Mouse (Mus musculus): ENCODE measurements around the gene Jpt2. TPM values are rescaled to one million over a fixed set of nuclear protein-coding genes. Genes with fewer than 3 reads are reported as not detected.

The Jpt2 gene
- total RNA-seq, 2 experiments from 2014 or later: 5.9 to 6.4 TPM

GRCm38 (mm10) chr17:24913984-24914383 lies 46.5 kb downstream of the Jpt2 start:
- no peak for DNase-seq (ENCODE audit: low spot score in 2 of 2)

DNA sequence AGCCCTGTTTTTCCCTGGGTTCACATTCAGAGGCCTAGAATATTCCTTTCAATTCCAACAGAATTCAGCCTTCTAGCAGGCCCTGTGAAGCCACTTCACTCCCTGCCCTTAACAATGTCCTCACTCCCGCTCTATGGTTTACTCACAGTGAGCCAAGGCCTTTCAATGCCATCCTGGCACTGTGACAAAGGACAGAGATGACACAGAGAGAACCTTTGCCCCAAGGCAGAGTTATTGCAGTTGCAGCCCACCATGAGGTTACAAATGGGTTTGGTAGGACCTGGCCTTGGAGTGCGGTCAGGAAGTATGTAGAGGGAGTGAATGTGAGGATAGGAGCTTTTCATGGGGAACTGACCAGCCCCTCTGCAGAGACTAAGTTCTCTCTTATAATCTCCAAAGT lies 52.9 kb downstream of the Jpt2 start:
- no peak for DNase-seq (ENCODE audit: low spot score in 2 of 2)

- DNase-seq (ENCODE audit: low spot score in 2 of 2): no peak
Observed at GRCm38 (mm10) chr17:24903767-24904166, 56.7 kb downstream of the Jpt2 start.

DNA sequence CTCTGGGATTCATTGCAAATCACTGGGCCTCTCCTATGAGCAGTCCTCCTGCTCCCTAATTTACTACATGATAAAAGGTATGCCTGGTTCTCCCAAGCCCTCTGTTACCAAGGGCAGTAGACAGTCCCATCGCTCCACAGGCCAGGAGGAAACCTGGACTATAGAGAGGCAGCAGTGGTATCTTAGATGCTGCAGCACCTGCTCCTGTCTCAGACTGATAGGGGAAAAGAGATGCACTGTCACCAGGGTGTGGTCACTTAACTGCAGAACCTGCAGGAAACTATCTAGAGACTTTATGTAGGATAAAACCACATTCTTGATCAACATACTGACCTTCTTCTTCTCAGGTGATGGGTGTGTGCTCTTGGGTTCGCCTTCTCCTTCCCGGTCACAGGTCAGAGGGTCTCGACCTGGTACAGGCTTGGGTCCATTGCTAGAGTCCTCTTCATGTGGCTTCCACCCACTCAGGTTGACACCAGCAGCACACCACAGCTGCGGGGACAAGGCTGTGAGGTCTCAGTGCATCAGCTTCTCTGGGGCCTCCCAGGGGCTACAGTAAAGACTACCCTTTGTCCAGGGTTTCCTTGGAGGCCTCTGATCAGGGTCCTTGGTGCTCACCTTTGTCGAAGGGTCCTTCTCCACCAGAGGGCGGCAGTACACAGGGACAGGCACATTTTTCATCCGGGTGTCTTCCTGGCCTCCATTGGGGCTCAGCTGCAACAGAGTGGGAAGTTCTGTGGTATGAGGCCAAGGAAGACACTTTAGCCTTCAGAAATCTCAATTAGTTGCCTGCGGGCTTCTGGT lies 57.6 kb downstream of the Jpt2 start:
- DNase-seq (ENCODE audit: low spot score in 2 of 2): no peak

DNA sequence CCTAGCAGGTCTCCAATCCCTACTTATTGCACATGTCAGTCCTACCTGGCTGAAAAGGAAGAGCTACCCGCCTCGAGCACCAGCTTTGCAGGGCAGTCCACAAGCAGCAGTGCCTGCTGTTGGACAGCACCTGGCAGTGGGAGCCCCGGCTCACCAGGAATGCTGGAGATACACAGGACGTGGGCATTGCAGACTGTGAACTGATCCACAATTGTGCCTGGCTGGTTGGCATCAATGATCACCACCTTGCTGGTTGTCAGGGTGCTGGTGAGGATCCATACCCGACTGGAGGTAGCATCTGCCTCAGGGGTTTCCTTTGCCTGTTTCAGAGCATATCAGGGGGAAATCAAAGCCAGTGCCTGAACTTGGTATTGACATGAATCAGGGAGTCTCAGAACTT lies 58.4 kb downstream of the Jpt2 start:
- DNase-seq (ENCODE audit: low spot score in 2 of 2): no peak

DNA sequence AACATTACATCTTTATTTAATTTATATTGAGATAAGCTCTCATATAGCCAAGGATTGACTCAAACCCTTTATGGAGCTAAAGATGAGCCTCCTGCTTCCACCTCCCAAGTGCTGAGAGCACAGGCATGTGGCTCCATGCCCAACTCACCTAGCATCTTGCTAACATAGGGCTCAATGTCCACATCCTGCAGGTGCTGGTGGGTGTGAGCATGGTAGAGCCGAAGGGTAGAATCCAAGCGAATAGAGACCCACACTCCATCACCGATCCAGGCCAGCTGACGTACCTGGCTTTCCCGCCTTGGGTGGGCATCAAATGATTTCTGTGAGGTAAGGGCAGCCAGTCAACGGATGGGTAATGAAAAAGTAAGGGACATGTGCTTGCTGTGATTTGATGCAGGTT lies 60.5 kb downstream of the Jpt2 start:
- no peak for DNase-seq (ENCODE audit: low spot score in 2 of 2)

DNA sequence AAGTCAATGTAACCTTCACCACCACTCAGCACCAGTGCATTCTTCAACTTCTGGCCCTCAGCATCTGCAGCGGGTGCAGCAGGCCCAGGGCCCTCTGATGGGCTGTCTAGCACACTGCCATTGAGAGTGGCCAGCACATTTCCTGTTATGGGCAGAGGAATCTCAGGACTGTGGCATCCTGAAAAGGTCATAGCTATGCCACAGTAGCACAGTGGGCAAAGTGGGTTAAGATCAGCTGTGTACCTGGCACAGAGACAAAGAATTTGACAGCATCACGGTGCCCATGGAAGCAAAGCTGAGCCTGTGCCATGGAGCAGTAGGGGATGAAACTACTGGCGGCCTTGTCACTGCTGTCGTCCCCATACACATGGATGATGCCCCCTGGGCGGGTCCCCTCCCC lies 61.3 kb downstream of the Jpt2 start:
- DNase-seq (ENCODE audit: low spot score in 2 of 2): no peak

DNA sequence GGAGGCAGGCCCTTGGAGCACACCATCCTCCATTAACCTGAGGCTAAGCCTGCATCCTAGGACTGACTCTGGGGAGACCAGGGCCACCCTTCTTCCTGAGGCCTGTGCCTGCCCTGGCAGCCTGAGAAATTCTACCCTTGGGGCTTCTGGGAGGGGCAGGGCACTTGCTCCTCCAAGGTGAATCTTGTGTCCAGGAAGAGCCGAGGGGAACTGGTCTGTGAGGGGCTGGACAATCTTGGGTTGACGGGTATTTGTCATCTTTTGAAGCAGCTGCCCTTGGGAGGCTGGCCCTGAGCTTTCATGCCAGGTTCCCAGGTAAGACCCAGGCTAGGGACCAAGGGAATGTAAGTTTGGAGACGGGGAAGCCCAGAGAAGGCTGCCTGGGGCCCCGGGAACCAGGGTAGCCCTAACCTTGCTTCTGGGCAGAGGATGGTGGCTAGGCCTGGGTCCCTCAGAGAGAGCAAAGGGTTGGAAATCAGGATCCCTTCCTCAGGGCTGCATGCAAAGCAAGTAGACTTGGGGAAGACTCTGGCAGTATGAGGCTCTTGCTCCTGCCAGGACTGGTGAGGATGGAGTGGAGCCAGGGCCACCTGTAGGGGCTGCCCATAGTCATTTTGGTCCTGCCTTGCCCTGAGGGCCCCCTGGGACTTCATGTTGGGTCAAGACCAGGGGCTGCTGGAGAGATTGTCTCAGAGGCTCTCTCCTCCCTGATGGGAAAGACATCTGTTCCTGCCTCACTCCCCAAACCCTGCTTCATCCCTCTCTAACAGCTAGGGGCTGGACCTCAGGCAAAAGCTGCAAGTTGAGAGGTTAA lies 62.2 kb downstream of the Jpt2 start:
- no peak for DNase-seq (ENCODE audit: low spot score in 2 of 2)

- no peak for DNase-seq (ENCODE audit: low spot score in 2 of 2)
Observed at GRCm38 (mm10) chr17:24897600-24897999, 62.9 kb downstream of the Jpt2 start.

- DNase-seq (ENCODE audit: low spot score in 2 of 2): no peak
Observed at GRCm38 (mm10) chr17:24896993-24897269, 63.6 kb downstream of the Jpt2 start.

DNA sequence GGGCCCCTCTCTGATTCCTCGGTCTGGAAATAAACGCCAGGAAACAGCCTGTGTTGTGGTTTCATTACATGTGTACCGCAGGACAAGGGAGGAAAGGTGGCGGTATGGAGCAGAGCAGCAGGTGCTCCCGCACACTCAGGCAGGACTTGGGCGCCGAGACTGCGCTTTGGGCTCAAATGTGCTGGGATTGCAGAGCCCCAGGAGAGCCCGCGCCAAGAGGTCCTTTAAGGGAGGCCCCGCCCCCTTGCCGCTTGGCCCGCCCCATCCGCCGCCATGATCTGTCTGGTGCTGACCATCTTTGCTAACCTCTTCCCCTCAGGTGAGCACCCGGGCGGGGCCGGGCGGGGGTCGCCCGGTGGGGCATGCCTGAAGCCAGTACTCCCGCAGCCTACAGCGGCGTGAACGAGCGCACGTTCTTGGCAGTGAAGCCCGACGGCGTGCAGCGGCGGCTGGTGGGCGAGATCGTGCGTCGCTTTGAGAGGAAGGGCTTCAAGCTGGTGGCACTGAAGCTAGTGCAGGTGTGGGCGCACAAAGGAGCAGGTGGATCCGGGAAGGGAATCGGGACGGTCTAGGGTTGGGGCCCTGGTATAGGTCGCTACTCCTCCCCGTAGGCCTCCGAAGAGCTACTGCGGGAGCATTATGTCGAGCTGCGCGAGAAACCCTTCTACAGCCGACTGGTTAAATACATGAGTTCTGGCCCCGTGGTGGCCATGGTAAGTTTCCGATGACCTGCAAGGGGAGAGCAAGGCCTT lies 64.1 kb downstream of the Jpt2 start, which contains the start of gene Nme3:
Gene Nme3, plus strand, starts transcription at position 260 of the 752 bp plus-strand sequence.
- DNase-seq (ENCODE audit: low spot score in 2 of 2): peak in 1 of 2 experiments; percentile 80

DNA sequence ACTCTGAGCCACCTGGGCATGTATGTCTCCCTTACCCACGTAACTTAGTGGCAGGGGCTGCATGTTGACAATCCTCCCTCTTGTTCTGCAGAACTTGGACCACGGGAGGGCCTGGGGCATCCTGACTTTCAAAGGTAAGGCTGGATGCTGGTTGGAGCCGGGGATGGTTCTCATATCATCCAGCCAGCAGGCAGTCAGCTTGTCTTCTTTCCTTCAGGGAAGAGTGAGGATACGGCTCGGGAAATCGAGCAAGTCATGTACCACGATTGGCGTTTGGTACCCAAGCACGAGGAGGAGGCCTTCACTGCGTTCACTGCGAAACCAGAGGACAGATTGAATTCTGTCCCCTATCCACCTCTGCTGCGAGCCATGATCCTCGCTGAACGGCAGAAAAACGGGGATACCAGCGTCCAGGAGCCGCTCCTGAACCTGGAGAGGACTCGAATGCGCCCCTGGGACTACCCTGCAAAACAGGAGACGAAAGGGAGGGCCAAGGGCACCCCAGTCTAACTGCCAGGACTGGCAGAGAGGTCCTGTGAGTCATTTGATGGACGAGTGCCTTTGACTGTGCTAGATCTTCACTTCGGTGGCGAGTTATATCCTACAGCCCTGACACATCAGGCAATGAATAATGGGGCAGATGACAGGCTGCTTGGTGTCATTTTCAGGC lies 64.8 kb downstream of the Jpt2 start:
- DNase-seq (ENCODE audit: low spot score in 2 of 2): no peak

DNA sequence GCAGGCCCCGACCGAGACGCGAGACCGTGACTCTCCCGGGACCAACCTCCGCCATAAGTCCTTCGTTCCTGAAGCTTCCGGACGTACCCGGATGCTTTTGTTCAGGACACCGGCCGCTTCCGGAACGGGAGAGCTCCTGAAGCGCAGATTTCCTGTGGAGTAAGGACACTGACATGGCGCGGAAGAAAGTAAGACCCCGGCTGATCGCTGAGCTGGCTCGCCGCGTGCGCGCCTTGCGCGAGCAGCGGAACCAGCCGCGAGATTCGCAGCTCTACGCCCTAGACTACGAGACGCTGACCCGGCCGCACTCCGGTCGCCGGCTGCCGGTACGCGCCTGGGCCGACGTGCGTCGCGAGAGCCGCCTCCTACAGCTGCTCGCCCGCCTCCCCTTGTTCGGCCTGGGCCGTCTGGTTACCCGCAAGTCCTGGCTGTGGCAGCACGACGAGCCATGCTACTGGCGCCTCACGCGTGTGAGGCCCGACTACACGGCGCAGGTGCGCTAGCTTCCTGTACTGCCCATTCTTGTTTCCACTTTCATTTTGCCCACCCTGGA lies 65.4 kb downstream of the Jpt2 start, which contains the start of the genes Eme2 and Mrps34:
Gene Eme2, minus strand, starts transcription at position 93 of the 553 bp plus-strand sequence.
Gene Mrps34, plus strand, starts transcription at position 122 of the 553 bp plus-strand sequence.
- peak; percentile 86 to 90 for DNase-seq (ENCODE audit: low spot score in 2 of 2)

DNA sequence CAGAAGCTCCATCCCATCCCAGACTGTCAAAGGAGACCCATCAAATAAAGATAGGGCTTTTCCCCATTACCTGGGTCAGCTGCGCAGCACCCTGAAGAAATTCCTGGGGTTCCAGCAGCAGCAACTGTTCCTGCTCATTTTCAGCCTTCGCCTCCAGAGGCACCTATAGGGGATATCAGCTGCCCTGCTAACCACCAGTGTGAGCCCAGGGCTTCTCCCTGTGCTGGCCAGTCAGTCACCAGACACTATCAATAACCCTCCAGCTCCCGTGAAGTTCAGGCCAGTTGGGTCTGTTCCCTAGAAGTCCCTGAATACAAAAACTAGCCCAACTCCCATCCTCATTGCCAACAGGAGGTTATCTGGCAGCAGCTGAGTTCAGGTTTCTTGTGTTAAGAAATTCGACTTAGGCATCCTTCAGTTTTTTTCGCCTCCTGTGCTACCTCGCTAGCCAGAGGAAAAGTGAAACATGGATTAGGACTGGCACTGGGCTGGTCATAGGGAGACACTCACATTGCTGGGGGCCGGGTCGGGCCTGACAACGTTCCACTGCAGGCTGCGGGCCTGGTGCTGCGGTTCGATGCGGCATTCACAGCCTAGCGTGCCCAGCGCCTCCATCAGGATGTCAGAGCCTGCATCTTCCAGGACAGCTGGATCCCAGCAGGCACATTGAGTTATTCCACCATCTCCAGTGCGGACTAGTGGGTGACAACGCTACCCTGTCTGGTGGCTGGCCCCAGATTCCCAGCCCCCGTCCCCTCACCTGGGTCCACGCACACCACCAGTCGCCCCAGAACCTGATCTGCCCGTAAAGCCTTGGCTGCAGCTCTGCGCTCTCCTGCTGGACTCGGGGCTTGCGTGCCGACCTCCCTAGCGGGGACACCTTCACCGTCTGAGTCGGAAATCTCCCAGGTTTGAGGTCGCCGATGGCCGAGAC lies 66.2 kb downstream of the Jpt2 start:
- no peak for DNase-seq (ENCODE audit: low spot score in 2 of 2)

DNA sequence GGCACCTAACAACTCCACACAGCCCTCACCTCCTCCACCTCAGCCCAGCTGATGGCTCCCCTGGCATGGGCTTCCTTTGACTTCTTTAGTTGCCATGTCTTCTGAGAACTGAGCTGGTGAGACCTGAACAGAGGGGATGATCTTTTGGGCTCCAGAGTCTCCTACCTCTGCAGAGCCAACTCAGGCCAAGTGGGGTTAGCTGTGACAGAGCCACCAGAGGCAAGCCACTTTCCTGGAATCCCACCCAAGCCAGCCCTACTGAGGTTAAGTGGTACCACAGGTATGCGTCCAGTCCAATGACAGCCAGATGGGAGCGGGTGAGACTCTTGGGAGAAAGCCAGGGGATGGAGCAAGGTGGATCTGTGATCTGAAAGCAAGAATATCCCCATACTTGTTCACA lies 67.2 kb downstream of the Jpt2 start:
- no peak for DNase-seq (ENCODE audit: low spot score in 2 of 2)

GRCm38 (mm10) chr17:24892785-24893184 lies 67.7 kb downstream of the Jpt2 start:
- no peak for DNase-seq (ENCODE audit: low spot score in 2 of 2)

GRCm38 (mm10) chr17:24891321-24891720 lies 69.2 kb downstream of the Jpt2 start:
- DNase-seq (ENCODE audit: low spot score in 2 of 2): no peak

- DNase-seq (ENCODE audit: low spot score in 2 of 2): no peak
Observed at GRCm38 (mm10) chr17:24890151-24891092, 70.1 kb downstream of the Jpt2 start.

DNA sequence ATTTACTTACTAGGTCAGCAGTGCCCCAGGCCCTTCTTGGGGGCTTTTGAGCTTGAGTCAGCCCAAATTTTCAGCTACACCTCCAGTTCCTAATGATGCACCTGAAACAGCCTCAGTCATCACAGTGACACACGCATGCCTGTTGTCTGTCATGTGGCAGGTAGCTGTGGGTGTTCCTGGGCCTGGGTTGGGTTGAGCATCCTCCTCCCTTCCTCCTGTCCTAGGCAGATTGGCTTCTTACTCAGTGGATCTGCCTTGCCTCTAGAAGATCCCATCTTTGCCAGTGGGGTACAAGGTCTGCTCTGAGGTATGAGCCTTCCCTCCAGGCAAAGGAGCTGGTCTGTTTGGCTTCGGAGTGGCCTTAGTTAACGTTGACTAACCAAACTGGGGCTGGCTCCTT lies 71.6 kb downstream of the Jpt2 start:
- no peak for DNase-seq (ENCODE audit: low spot score in 2 of 2)
